Mouse (Mus musculus) cerebellum, adult 9-10 months (tissue): Measurements from ENCODE around the gene Hoxa13.

ENCODE experiments used
- DNase-seq: peaks from one replicate; pipeline ENCODE4 v3.0.0; 2022

Gene Hoxa13

DNA sequence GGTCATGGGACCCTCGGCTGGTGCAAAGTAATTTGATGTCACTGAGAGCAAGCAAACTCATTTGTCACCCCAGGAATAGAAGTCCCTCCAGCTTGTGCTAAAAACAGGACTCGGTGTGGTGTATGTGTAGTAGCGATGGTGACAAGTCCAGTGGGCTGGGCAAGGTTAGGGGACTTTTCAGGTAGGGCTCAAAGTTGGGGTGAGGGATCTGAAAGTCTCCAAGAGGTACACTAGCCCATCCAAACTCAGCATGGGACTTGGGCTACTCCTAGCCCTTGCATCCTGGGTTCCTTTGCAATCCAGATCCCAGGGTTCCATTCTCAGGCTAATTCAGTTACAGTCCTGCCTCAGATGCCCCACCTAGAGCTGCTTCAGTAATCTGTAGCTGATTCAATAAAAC lies 8.1 kb upstream of the Hoxa13 start:
- no peak for DNase-seq

DNA sequence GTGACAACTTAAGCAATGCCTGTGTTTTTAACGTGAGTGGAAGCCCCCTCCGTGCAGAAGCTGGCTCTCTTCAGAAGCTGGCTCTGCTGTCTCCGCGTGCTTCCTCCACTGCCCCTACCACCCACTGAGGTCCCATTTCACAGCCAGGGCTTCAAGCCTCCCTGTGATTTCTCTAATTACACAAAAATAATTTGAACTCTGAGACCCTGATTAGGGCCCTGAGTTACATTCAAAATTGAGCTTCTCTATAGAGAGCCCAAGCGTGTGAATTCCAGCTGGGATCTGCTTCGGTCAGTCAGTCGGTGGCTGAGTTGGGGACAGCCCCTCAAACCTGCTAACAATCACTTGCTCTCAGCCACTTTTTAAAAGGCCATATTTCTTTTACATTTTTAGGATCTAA lies 7.7 kb upstream of the Hoxa13 start:
- DNase-seq = no peak

DNA sequence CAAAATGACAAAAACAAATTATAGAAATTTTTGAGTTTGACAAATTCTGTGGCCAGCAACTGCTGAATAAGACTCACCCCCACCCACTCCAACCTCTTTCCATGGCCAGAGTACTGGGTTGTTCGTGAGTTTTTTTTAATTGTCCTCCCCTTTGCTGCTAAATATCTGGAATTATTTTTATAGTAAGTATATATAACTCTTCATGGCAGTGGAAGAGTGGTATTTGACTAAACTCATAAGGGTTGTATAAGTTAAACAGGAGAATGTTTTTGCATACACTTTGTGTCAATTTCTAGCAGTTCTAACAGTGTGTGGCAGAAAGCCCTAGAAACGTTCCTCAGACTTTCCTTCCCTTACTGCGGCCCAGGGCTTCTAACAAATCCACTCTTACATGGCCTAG lies 7.0 kb upstream of the Hoxa13 start:
- no peak for DNase-seq

DNA sequence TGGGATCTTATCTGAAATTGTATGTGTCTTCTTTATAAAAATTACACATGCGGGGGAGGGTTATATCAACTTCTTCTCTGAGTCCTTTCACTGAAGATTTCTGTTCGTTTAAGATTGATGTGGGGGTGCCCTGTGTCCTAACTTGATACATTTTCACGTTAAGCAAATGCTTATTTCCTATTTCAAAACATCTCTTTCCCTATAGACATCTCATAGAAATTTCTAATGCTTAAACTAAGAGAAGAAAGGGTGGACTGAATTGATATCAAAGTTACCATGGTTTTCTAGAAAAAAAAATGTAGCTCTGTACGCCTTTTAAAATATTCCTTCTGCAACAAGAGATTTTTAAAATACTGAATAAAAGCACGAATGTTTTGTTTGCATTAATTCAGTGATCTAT lies 6.5 kb upstream of the Hoxa13 start:
- no peak for DNase-seq

DNA sequence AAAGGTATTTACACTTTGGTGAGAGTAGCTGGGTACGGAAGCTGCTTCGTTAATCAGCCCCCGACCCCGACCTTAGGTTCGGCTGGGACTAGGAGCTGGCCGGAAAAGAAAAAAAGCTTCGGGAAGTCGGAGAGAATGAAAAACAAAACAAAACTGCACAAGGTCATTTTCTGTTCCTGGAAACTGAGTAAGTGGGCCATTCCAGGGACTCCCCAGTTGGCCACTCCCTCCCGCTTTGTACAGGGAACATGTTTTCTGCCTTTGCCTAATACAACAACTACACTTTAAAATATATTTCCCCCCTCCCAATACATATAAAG lies 5.9 kb upstream of the Hoxa13 start:
- no peak for DNase-seq

DNA sequence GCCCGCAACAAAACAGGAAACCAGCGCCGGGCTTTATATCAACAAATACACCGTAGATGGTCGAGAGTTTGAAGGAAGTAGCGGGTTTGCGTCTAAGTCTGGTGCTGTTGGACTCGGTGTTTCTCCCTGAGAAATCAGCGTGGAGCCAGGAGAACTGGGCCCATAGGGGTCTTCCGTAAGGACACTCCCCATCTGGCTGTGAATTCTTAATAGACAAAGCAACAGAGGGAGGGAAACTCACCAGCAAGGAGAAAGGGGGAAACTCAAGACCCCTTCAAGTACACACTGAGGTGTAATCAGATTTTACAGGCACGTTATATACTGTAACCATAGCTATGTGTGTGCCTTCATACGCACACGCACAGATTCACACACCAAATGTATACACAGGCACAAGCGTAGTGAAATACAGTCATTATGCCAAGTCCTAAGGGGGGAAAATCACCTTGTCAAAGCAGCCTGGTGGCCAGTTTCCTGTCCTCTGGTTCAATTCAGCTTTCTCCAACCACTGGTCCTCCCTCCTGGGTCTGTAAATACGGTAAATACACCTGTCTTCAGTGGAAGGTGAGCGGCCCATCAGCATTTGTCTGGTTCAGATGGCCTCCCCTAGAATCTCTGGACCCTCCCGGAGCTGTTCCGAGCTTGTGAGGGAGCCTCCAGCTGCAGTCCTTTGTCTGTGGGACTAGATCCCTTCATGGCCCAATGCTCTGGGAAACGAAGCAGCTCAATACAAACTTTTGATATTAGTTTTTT lies 5.4 kb upstream of the Hoxa13 start:
- DNase-seq = no peak

DNA sequence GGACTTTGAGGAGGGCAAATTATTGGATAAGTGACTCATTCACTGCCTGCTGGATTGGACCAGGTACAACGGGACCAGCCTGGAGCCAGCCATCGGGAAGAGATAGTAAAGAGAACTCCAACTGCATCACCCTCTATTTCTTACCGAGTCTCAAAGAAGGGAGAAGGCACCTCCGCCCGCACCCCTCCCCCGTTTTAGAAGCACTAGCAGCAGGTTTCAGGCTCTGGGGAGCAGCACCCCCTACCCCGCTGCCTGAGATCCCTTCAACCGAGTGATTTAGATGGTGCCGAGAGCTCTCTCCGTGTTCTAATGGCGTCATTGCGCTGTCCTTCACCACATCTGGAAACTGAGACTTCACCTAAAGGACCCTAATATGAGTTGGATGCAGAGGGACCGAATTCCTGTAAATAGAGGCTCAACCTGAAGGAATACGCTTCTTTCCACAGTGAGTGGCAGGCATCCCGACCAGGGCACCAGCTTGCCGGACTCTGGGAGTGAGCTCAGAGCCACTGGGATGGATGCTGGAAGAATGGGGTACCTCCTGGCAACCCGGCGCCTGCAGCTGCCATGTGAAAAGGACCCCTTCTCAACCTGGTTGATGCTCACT lies 4.7 kb upstream of the Hoxa13 start:
- no peak for DNase-seq

DNA sequence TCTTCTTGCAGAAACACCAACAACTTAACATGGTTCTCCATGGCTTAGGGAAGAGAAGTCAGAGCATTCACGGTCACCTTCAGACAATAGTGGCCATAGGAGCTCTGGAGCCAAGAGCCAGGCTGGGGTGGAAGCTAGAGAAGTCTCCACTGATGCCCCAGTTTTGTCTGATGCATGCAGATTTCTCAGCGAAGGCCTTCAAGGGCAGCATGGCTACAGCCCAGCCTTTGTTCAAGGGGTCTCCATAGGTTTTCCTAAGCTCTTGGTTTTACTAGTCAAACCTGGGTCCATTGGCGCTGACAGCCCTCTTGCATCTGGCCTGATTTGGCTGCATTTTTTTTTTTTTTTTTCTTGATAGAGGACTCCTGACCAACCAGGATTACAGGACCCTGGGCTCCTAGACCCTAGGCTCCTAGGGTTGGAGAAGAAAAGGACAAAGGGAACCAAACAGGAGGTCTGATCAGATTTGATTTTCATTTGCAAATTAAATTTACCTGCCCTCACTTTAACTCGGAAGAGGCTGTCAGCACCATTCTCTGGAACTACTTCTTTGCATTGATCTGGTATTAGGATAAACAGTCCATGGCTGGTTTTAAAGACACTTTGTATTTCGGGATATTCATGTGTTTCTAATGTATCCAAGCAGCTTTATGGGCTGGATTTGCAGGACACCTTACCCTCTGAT lies 3.6 kb upstream of the Hoxa13 start:
- no peak for DNase-seq

DNA sequence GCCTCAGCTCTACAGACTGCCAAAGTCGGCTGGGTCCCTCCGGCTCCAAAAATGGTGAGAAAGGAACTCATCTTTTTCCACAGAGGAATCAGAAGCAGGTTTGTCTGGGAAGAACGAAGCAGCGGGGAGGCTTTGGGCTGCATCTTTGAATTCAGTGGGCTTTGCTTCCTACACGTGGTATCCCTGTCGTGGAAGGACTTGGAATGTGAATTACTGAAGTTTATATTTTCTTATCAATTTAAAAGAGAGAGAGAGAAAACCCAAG lies 2.6 kb upstream of the Hoxa13 start:
- no peak for DNase-seq

DNA sequence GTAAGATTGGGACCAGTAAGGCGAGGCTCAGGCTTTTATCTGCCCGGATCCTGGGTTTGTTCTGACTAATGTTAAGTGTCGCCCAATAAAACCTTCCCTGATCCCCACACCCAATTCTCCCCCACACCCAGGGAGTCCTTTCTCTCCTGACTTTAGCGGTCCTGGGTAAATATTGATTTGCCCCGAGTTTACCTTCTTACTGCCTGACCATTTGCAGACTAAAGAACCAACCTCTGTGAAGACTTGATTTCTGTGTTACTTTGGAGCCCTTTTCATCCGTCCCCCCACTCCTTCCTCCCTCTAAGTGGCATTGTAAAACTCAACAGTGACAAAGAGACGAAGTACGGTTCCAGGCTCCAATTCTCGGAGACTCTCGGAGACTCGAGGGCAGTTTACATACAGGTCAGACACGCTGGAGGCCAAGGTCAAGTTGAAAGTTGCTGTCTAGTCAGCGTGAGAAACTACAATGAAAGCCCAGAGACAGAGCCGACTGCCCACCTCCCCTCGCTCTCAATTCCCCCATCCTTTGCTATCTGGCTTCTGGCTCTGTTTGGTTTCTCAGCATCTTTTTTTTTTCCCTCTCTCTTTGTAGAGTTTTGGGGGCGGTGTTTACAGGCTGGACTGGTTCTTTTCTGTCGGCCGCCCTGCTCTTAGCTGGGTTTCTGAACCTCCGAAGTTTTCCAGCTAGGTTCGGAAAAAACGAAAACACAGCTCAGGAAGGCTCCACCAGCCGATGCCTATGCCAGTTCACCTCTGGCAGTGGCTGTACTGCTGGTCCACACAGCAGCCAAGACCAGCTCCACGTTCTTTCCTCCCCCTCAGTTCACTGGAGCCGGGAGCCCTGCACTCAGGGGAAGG lies 2.0 kb upstream of the Hoxa13 start:
- DNase-seq = no peak

DNA sequence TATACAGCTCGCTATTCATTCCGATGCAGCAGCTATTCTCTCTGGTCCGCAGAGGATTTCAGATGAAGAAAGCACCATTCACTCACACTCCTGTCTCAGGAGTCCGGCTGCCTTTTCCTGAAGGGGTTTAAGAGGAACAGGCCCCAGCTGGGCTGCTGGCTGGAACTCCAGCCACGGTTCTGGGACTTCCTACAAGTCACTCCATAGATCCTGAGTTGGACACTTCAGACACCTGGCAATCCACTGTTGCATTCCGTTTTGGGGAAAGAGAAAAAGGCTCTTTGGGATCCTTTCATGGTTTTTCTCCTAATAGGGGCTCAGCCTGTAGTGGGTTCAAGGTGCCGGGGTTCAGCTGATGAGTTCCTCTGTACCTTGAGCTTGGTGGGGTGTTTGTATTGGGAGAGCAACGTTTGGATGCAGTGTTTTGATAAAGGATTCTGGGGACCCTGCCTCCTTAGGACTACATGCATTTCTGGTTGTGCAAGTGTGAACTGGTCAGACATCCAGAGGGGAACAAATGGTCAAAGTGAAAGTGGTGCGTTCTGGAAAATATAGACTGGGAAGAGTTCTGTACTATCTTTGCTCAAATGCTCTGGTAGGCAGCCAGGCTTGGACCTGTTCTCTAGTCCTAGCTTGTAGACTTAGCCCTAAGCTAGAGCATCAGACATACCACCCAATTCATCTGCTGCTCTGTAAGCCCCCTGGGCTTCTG lies 1.2 kb upstream of the Hoxa13 start:
- DNase-seq = no peak

DNA sequence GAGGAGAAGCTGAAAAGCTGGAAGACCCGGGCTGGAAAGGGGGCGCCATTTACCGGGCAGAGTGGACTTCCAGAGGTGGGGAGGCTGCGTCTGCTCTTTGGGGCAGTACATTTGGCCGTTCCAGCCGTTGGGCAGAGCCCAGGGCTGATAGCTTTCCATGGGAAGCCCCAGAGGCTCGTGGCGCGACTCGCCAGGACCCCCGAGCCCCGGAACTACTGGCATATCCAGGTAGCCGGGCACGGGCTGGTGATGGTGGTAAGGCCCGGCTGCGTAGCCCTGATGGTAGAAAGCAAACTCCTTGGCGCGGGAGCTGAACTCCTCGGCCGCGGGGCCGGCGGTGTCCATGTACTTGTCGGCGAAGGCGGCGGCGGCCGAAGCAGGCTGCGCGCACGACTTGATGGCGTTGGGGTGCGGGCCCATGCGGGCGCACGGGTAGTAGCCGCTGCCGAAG lies 844 bp downstream of the Hoxa13 start:
- no peak for DNase-seq

DNA sequence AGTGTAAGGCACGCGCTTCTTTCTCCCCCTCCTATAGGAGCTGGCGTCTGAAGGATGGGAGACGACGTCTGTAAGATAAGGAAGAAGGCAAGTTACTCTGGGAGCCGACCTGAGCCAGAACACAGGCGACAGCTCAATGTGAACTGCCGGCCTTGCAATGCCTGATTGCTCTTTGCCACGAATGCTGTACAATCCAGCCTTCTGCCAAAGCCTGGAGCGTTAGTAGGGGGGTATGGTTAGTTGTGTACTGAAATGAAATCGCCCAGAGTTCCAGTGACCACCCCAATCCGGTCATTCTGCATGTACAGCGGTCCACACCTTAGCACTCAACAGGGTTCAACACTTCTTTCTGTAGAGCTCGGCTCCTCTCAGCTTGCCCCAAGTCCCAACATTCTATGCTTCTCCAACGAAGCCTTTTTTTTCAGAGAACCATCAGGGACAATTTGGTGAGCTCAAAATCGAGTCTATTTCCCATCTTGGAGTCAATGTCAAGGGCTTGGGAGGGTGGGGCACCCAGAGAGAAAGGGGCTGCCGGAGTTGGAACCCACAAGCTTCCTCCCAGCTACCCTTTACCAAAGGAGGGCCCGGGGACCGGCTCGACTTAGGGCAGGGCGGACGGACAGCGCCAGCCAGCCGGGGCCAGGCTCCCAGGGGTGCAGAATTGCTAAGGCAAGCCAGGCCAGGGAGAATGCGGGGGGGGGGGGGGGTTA lies 1.4 kb downstream of the Hoxa13 start:
- DNase-seq = no peak

DNA sequence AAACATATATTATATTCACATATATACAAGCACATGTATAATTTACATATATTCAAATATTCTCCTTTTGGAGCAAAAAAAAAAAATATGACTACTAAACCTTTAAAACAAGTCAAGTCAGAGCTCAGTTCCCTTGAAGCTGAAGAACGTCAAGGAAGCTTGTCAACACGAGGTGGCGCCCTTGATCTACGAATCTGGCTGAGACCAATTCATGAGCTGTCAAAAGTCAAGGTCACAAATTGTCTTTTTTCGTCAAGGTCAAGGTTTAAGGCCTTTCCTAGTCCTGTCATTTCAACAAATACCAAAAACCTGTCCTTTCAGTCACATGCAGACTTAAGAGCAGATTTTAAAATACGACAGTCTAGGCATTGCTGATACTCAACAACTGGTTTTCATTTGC lies 3.7 kb downstream of the Hoxa13 start:
- DNase-seq = peak; percentile 46

DNA sequence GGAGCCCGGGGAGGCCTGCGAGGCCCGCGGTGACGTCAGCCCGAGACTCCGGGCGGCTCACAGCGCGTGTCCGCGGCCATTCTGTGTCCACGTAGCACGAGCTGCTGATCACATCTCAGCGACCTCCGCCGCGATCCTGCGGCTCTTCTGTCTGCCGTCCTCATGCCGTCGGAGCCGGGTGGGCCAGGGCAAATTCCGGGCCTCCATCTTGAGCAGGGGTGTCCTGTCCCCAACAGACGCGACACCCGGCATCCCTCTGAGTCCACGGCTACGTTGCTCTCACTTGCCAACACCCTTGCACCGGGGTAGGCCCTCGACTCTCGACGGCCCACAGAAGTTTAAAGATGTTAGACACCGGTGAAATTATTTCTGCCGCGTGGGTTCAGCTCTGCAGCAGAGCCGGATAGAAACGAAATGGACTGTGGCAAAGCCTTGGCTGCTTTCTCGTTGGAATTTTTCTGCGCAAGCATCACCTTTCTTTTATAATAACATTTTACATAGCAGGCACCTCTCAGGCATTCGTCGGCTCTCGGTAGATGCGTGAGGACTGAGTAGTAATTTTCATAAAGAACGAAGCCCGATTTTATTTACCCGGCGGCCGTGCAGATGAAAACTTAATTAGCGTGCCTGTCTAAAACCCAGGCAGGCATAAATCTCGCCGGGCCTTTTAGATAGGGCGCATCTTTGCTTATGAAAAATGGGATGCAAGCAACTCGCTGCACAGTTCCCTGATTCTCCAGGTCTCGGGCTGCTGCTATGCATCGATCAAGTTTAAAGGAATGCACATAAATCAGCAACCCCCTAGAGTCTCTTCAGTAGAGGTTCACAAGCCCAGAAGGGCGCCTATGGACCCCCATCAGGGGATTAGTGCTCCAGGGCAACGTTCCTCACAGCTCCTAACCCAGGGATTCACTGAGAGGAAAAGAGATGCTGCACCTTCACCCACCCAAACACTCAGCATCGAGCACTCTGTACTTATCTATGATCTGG lies 6.9 kb downstream of the Hoxa13 start:
- no peak for DNase-seq

DNA sequence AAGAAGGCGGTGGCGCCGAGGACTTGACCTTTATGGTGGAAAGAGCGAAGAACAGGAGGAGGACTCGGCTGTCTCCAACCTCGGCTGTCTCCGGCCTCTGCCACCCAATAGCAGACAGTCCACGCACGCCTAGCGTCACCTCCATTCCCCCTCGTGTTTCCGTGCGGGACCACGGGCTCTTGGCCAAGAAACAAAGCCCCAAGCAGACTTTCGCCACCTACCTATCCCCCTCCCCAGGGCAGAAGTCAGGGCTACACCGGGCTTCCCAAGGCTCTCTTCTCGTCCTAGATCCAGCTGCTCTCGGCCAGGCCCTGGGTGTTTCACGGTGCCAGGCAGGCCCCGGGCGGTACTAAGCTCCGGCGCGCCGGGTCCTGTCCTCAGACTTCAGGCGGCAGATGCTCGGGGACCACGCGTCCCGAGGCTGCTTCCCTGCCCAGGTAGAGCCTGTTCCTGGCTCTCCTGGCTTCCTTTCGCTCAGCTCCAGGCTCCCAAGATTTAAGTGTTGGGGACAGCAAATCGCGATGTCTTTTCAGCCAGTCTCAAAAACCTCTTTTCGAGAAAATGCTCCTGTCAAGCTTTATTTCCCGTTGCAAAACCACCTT lies 7.8 kb downstream of the Hoxa13 start:
- no peak for DNase-seq

DNA sequence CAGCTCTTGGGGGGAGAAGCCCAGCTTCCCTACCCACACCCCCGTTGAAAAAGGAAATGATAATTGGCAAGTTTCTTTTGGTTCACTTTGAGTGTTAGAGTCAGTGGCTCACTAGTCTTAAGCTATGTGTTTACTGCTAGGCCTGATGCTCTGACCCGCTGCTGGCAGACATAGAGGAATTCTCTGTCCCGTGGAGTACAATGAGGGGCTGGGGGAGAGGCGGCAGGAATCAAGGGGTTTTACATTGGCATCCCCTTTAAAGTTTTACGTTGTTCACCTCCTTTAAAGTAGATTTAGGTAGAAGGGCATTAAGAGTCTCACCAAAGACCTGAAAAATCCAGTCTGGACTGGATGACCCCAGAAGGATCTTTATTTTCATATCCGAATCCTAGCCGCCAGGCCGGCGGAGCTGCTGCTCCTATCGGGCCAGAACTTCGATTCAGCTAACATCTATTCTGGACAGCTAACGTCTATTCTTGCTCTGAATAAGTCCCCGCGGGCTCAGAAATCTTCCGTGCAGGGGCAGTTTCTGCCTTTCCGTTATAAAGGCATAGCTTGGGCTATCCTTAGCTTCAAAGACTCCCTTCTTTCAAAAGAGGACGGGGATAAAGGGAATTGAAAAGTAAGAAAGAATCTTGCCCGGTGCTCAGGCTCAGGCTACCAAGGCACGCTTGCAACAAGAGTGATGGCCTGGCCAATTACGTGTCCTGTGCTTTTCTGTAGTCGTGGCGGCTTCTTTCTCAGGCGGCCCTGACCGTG lies 8.5 kb downstream of the Hoxa13 start:
- no peak for DNase-seq

DNA sequence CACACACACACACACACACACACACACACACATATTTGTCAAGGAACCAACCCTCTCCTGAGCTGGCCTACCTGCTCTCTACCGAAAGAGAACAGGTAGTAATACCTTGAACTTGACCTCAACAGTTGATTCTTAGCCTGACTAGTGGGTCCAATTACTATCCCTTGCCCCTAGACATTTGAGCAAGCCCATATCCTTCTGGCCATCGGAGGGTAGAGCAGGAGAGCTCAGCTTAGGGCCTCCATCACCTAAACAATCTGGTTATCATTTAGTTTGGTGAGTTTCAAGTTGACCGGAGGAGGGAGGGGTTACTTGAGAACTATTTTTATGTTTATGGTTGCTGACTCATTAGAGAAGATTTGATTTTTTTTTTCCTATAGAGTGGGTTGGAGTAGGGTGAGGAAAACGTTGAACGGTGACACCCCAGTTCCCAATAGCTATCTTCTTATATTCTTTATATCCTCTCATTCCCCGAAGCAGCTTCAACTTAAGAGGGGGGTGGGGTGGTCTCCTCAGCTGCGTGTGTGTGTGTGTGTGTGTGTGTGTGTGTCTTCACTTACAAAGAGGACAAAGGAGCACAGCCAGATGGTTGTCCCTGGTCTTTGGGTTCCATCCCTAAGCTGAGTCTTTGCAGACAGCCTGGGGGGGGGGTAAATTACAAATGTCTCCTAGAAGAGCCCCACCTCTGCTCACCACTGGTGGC lies 9.4 kb downstream of the Hoxa13 start:
- DNase-seq = no peak

DNA sequence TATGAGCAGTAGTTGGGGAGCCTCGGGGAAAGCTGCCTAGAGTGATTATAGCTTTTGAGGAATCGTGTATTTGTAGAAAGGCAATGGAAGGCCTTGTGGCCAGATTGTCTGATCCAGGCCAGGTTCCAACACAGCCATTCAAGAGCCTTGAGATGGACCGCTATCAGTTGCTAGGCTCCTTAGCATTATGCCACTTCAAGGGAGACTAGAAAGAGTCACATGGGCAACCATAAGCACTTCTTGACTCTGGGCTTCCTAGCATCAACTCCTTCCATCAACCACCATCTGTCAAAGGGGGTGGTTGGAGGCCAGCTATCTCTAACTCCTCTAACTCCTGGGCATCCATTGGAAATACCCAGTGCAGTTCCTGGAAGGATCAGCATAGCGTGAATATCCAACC lies 10.9 kb downstream of the Hoxa13 start:
- DNase-seq = no peak

DNA sequence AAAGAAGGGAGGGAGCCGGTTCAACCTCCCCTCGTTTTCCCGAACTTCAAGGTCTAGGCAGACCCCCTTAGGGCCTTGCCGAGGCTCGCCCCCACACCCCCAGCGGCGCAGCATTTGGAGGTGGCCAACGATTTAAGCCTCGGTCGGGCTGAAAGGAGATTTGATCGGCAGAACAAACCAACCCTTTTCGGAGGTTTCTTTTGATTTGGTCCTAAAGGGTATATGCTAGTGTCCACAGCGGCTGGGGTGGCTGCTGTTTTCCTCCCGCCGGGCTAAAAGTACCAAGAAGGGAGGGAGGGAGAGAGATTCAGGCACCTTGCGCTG lies 11.3 kb downstream of the Hoxa13 start:
- no peak for DNase-seq
